Mouse (Mus musculus) hindbrain, embryonic 11.5 days (tissue): ENCODE results near the gene D5Ertd579e. TPM values are rescaled to one million over a fixed set of nuclear protein-coding genes. Genes with fewer than 3 reads are reported as not detected.

Experiments
- ATAC-seq: fragments of 200-750 bp; cut with Nextera tagmentation; 2 replicates; pipeline ENCODE4 v1.8.0; 2017; ENCODE audit warnings: mild to moderate bottlenecking, moderate TSS enrichment, moderate library complexity; ENCODE audit not compliant: low FRiP score
- DNase-seq: peaks from one replicate; pipeline ENCODE4 v3.0.0-alpha.2; 2015; ENCODE audit warnings: low spot score
- H3K27ac ChIP-seq: fragments of 300-500 bp; sonication (generic); 2 replicates; pipeline ENCODE4 v1.5.1; 2014; ENCODE audit warnings: mild to moderate bottlenecking, low read depth, low read length
- H3K27me3 ChIP-seq: fragments of 300-500 bp; sonication (generic); 2 replicates; pipeline ENCODE4 v1.6.1; 2014; ENCODE audit warnings: mild to moderate bottlenecking, low read length, moderate library complexity, mixed read lengths; ENCODE audit not compliant: control insufficient read depth, insufficient read depth
- H3K36me3 ChIP-seq: fragments of 300-500 bp; sonication (generic); 2 replicates; pipeline ENCODE4 v1.6.1; 2014; ENCODE audit warnings: mild to moderate bottlenecking, low read length, moderate library complexity, mixed read lengths; ENCODE audit not compliant: control insufficient read depth, insufficient read depth
- H3K4me1 ChIP-seq: fragments of 300-500 bp; sonication (generic); replicated peaks from 2 replicates; pipeline ENCODE4 v1.6.1; 2014; ENCODE audit warnings: low read length, mixed read lengths; ENCODE audit not compliant: control insufficient read depth, insufficient read depth
- H3K4me2 ChIP-seq: fragments of 300-500 bp; sonication (generic); replicated peaks from 2 replicates; pipeline ENCODE4 v1.6.1; 2014; ENCODE audit warnings: mild to moderate bottlenecking, low read depth, low read length
- H3K4me3 ChIP-seq: fragments of 300-500 bp; sonication (generic); 2 replicates; pipeline ENCODE4 v1.5.1; 2014; ENCODE audit warnings: low read depth, low read length
- H3K9ac ChIP-seq: fragments of 300-500 bp; sonication (generic); 2 replicates; pipeline ENCODE4 v1.6.1; 2014; ENCODE audit warnings: low read depth, low read length
- H3K9me3 ChIP-seq: fragments of 300-500 bp; sonication (generic); 2 replicates; pipeline ENCODE4 v1.6.1; 2016; ENCODE audit warnings: low read length; ENCODE audit not compliant: control insufficient read depth
- WGBS: fragments of 180-500 bp; shearing (Covaris S2); extraction: QIAGEN DNeasy Blood & Tissue Kit; methylation state at CpG from one replicate; pipeline ENCODE4 v1.1.7; 2014; 5-methylcytosine and 5-hydroxymethylcytosine counted together
- polyA plus RNA-seq: library from polyadenylated mRNA; unstranded; fragments of >200 nt; fragmentation: Nextera tagmentation; extraction: Ambion mirVana; gene quantifications from 2 replicates; pipeline ENCODE4 v1.2.1, GENCODE M21; 2014

Gene D5Ertd579e
- polyA plus RNA-seq, 1 experiment from 2014 or later: 34.4 TPM

GRCm38 (mm10) chr5:36576457-36576856, 119.4 kb downstream of the D5Ertd579e start:
- no peaks in the 10 kb centered on the region for H3K9me3 ChIP-seq
- H3K4me1 ChIP-seq: no peaks in the 10 kb centered on the region
- ATAC-seq (no peak), DNase-seq (no peak)
- no peak overlapping the region for H3K27ac ChIP-seq
- H3K9ac ChIP-seq: no peak overlapping the region
- no peaks in the 10 kb centered on the region for H3K36me3 ChIP-seq
- H3K4me3 ChIP-seq: no peak overlapping the region
- WGBS: 93% methylated on average over 3 of the region's 3 CpGs
- no peaks in the 10 kb centered on the region for H3K27me3 ChIP-seq
- H3K4me2 ChIP-seq: no peak overlapping the region

DNA sequence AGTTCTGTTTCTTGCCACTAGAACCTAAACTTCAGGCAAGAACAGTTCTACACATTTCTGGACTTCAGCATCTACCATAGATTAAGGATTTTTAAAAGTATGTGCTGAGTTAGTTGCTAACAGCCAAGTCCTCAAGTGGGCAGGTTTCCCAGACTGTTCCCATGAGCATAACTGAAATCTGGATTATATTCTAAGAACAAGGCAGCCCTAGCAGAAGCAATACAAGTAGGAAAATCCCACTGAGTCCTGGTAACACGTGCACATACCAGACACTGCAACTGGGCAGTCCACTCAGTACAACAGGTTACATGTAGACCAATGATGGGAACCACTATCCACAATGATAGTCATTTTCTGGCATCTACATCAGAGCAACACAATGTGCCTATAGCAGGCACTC, 120.1 kb downstream of the D5Ertd579e start:
- H3K9me3 ChIP-seq: no peaks in the 10 kb centered on the region
- DNase-seq: no peak
- no peaks in the 10 kb centered on the region for H3K27me3 ChIP-seq
- no peak overlapping the region for H3K4me2 ChIP-seq
- no peak overlapping the region for H3K27ac ChIP-seq
- H3K4me3 ChIP-seq: no peak overlapping the region
- H3K36me3 ChIP-seq: no peaks in the 10 kb centered on the region
- no peaks in the 10 kb centered on the region for H3K4me1 ChIP-seq
- 95% methylated on average over 1 of the region's 1 CpGs for WGBS
- no peak for ATAC-seq
- no peak overlapping the region for H3K9ac ChIP-seq

- no peak overlapping the region for H3K4me2 ChIP-seq
- no peak for DNase-seq
- H3K27ac ChIP-seq: no peak overlapping the region
- H3K4me3 ChIP-seq: no peak overlapping the region
- no peak for ATAC-seq
- no peaks in the 10 kb centered on the region for H3K4me1 ChIP-seq
- H3K36me3 ChIP-seq: no peaks in the 10 kb centered on the region
- H3K9me3 ChIP-seq: no peaks in the 10 kb centered on the region
- WGBS: 83% methylated on average over 3 of the region's 3 CpGs
- H3K27me3 ChIP-seq: no peaks in the 10 kb centered on the region
- no peak overlapping the region for H3K9ac ChIP-seq
Measured at GRCm38 (mm10) chr5:36575227-36575626, 120.6 kb downstream of the D5Ertd579e start.

DNA sequence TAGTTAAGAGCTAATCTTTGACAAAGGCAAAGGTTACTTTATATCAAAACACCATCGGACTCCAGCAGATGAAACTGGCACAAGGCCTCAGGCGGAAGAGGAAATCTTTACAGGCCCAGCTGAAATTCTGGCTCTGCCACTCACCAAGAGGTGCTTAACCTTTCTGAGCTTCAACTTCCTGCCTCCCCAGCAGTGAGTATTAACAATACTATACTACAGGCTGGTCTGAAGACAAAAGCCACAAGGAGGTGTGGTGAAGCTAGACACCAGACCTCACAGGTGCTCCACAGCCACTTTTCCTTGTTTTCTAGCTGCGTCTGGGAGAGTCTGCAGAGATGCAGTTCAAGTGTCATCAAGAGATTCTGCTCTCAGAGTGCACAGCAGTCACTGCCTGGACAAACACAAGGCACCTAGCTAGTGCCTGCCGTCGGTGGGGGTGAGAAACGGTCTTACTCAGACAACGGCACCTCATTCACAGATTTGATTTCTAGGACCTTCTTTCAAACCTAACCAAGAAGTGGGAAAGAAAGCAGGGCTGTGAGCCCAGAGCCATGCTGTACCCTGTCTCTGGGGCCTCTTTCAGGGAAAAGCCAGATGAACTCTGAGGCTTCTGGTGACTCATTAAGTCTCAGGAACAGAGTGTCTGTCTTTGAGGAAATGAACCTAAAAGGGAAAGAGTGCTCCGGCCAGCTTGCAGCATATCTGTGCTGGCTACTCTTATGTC, 121.5 kb downstream of the D5Ertd579e start:
- 67% methylated on average over 8 of the region's 8 CpGs for WGBS
- H3K4me3 ChIP-seq: no peak overlapping the region
- no peak overlapping the region for H3K9ac ChIP-seq
- ATAC-seq (no peak), DNase-seq (no peak)
- H3K27ac ChIP-seq: no peak overlapping the region
- no peaks in the 10 kb centered on the region for H3K27me3 ChIP-seq
- no peaks in the 10 kb centered on the region for H3K36me3 ChIP-seq
- no peaks in the 10 kb centered on the region for H3K4me1 ChIP-seq
- no peak overlapping the region for H3K4me2 ChIP-seq
- no peaks in the 10 kb centered on the region for H3K9me3 ChIP-seq

DNA sequence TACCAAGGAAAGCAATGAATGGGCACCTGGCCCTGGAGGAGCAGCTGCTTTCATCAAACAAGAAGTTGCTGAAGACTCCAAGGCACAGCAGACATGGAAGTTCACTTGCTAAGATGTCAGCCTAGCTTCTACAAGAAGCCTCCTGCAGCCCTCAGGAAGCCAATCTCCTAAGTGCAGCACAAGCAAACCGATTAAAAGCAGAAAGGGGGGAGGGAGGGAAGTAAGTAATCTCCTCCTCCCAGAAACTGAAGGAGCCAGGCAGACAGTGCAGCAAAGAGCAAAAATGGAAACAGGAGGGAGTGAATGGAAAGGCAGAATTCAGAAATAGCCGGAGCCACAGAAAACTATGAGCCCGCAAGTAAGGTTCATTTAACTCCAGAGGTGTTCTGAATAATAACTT, 122.5 kb downstream of the D5Ertd579e start:
- 66% methylated on average over 3 of the region's 3 CpGs for WGBS
- Histone ChIP-seq H3K4me1 (no peaks in the 10 kb centered on the region), H3K36me3 (no peaks in the 10 kb centered on the region), H3K9me3 (no peaks in the 10 kb centered on the region), H3K27me3 (no peaks in the 10 kb centered on the region), H3K4me2 (no peak overlapping the region), H3K4me3 (no peak overlapping the region), H3K27ac (no peak overlapping the region), H3K9ac (no peak overlapping the region)
- ATAC-seq (no peak), DNase-seq (no peak)

DNA sequence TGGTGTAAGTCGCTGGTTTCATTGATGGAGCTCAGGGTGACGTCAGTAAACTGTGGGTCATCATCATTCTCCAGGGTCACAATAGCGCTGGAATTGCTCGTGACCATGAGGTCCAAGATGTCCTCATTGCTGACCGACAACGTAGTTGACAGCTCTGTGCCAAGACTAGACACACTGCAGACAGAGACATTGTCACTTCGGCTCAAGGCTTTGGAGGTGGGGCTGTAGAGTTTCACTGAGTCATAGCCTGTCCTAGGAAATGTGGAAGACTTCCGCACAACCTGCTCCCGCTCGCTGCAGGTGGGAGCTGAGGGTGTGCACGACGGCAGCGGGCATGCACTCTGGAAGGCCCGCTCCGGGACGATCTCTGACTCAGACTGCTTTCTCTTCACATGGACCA, 124.5 kb downstream of the D5Ertd579e start:
- H3K4me1 ChIP-seq: no peaks in the 10 kb centered on the region
- H3K9ac ChIP-seq: no peak overlapping the region
- ATAC-seq (no peak), DNase-seq (no peak)
- no peaks in the 10 kb centered on the region for H3K36me3 ChIP-seq
- WGBS: 95% methylated on average over 16 of the region's 16 CpGs
- no peaks in the 10 kb centered on the region for H3K9me3 ChIP-seq
- no peak overlapping the region for H3K4me2 ChIP-seq
- H3K27ac ChIP-seq: no peak overlapping the region
- no peak overlapping the region for H3K4me3 ChIP-seq
- no peaks in the 10 kb centered on the region for H3K27me3 ChIP-seq

- no peak overlapping the region for H3K9ac ChIP-seq
- no peaks in the 10 kb centered on the region for H3K9me3 ChIP-seq
- no peak overlapping the region for H3K4me2 ChIP-seq
- H3K4me1 ChIP-seq: no peaks in the 10 kb centered on the region
- H3K27me3 ChIP-seq: no peaks in the 10 kb centered on the region
- no peaks in the 10 kb centered on the region for H3K36me3 ChIP-seq
- H3K4me3 ChIP-seq: no peak overlapping the region
- H3K27ac ChIP-seq: no peak overlapping the region
- WGBS: 84% methylated on average over 4 of the region's 4 CpGs
- ATAC-seq: no peak
- no peak for DNase-seq
Measured at GRCm38 (mm10) chr5:36570546-36571245, 125.1 kb downstream of the D5Ertd579e start.

DNA sequence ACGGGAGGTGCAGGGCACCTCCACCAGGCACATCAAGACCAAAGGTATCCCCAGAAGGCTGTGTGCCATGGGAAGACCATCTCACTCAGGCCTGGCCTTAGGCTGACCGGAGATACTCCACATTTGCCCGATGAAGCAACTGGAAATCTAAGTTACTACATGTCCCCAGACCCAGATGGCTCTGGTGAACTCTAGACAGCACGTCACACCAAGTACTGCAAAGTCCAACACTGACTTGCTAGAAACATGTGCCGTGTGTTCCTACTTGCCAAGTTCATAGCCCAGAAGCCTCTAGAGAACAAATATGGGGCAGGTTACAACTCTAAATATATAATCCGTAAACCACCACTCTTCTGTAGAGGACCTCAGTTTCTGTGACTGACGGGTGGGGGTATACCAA, 125.7 kb downstream of the D5Ertd579e start:
- H3K27me3 ChIP-seq: no peaks in the 10 kb centered on the region
- ATAC-seq: no peak
- no peaks in the 10 kb centered on the region for H3K36me3 ChIP-seq
- 92% methylated on average over 7 of the region's 7 CpGs for WGBS
- H3K4me3 ChIP-seq: no peak overlapping the region
- no peak overlapping the region for H3K4me2 ChIP-seq
- no peak overlapping the region for H3K27ac ChIP-seq
- H3K9me3 ChIP-seq: no peaks in the 10 kb centered on the region
- H3K4me1 ChIP-seq: no peaks in the 10 kb centered on the region
- no peak for DNase-seq
- H3K9ac ChIP-seq: no peak overlapping the region

DNA sequence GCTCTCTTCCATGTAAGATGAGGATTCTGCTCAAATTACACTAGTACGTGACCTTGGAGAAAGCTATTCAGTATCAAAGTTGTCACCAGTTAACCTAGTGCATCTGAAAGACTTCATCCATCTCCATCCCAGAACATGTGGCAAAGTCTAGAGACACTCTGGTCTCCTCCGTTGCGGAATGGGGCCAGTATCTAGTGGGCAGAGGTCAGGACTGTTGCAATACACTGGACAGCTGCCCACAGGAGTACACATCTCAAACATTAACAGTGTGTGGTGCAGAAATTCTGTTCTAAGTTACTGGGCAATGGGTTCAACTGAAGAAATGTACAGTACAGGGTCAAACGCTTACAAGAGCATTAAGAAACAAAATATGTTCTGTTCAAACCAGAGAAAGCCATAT, 127.7 kb downstream of the D5Ertd579e start:
- WGBS: 85% methylated on average over 4 of the region's 4 CpGs
- DNase-seq: no peak
- H3K27me3 ChIP-seq: no peaks in the 10 kb centered on the region
- H3K4me3 ChIP-seq: no peak overlapping the region
- H3K9ac ChIP-seq: no peak overlapping the region
- no peaks in the 10 kb centered on the region for H3K4me1 ChIP-seq
- no peak for ATAC-seq
- H3K36me3 ChIP-seq: no peaks in the 10 kb centered on the region
- H3K27ac ChIP-seq: no peak overlapping the region
- H3K4me2 ChIP-seq: no peak overlapping the region
- no peaks in the 10 kb centered on the region for H3K9me3 ChIP-seq
